Mouse (Mus musculus) urinary bladder, adult 2 months (tissue): ENCODE data around the gene Nudt19. TPM values are rescaled to one million over a fixed set of nuclear protein-coding genes. Genes with fewer than 3 reads are reported as not detected.
"Not testable (repeated sequence)": the region's sequence is repeated elsewhere in the genome, so short reads cannot be mapped to it uniquely, and the experiment has no call there.

Experiments
- DNase-seq: peaks from one replicate; pipeline ENCODE4 v3.0.0; 2022; ENCODE audit warnings: low spot score
- polyA plus RNA-seq: library from polyadenylated mRNA; depleted of rRNA; stranded (reverse); fragments of >200 nt; gene quantifications from 2 replicates; pipeline ENCODE4 v1.2.3, GENCODE M21; 2012; rRNA removed

Gene Nudt19
- polyA plus RNA-seq = 39.6 and 48.1 TPM in 2 replicates

DNA sequence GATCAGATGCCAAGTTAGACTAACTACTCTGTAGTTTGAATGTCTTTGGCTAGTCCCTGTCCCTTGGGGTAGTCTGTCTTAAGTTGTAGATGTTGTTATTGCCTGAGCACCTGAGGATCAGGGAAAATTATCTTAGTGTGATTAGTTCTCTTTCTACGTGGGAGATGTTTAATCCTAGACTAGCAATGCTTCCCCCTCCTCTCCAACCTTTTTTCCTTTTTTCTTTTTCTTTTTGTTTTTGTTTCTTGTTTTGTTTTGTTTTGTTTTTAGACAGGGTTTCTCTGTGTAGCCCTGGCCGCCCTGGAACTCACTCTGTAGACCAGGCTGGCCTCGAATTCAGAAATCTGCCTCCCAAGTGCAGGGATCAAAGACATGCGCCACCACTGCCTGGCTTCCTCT, at the start of gene Nudt19:
Gene Nudt19 (minus strand): TSS at position 100 of the 399 bp plus-strand sequence.
- no peak for DNase-seq

DNA sequence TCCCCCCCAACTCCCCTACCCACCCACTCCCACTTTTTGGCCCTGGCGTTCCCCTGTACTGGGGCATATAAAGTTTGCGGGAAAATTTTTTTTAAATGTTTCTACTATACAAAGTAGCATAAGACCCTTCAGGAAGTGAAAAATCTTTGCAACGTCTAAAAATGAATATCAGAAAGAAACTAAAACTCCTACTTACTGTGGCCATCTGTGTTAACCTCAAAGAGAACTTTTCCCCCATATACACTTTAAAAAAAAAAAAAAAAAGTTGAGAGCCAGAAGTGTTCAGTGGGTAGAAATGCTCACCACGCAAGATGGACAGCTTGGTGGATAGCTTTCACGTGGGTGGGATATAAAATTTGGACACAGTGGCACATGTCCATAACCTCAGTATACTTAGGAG, 46.7 kb upstream of the Nudt19 start:
- no peak for DNase-seq

DNA sequence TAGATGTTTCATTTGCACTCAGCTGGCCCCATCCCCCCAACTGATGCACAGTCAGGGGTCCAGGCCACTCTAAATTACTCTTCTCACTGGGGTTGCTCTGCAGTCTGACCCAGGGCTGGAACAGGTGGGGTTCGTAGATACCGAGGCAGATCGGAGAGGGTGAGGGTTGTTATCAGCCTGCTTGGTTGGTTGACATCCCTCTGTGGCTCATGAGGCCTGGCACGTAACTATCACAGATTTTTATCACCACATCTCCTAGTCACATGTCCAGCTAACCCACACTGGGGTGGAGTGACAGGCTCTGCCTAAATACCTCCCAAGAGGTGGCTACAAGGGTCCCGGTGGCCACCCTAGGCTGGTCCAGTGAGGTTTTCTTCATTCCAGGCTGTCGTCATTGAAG, 45.0 kb upstream of the Nudt19 start:
- DNase-seq = no peak

DNA sequence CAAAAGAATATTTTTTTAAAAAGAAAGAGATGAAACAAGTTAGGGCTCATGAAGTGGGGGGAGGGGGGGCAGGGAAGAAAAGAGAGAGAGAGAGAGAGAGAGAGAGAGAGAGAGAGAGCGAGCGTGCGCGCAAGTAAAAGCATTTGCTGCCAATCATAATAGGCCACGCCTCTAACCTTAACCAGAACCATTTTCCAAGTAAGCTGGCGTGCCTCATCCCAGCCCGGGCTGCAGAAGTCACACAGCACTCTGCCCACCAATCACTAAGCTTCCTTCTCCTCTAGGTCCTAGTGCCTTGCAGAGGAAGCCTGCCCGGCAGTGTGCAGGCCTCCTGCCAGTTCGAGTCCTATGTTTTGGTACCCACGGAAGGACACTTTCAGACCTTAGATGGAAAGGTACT, 43.9 kb upstream of the Nudt19 start:
- no peak for DNase-seq

DNA sequence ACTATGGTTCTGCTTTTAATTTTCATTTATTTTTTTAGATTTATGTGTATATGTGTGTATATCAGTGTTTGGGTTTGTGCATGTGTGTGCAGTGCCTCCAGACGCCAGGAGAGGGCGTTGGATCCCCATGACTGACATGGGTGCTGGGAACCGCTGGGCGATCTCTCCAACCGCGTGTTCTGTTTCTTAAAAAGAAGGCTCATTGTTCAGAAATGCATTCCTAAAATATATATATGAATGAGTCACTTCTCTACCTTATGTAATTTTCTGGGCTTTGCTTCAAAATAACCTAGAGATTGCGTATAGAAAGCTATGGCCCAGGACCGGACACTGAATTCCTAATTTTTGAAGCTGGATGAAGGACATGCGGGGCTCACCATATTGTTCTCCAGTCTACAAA, 43.4 kb upstream of the Nudt19 start:
- no peak for DNase-seq

DNA sequence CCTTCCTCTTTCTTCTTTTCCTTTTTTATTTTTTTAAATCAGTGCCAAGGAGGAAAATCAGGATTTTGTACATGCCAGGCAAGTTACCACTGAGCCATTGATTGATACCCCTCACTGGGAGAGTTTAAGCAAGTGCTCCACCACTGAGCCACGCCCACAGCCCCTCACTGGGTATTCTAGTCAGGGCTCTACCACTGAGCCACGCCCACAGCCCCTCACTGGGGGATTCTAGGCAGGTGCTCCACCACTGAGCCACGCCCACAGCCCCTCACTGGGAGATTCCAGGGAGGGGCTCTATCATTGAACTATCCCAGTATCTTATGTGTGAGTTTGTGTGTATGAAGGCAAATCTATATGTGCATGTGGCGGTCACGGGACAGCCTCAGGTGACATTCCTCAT, 38.2 kb upstream of the Nudt19 start:
- no peak for DNase-seq

DNA sequence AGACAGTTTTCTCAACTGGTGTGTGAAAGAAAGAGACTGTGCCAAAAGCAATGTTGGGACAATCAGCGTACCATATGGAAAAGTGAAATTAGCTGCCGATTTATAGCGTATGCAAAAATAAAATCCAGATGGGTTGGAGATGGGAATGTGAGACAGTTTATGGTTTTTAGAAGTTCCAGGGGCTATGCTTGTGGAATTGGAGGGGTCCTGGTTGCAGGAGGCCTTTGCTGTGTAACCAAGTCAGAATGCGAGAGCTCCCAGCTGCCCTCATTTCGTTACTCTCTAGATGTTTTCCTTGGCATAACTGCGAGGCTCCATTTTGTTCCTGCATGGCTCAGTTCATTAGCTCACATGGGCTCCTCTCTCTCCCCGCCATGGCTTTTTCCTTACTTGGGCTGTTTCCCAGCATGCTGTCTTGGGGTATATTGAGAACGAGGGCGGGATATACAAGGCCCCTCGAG, 34.7 kb upstream of the Nudt19 start:
- DNase-seq = no peak

DNA sequence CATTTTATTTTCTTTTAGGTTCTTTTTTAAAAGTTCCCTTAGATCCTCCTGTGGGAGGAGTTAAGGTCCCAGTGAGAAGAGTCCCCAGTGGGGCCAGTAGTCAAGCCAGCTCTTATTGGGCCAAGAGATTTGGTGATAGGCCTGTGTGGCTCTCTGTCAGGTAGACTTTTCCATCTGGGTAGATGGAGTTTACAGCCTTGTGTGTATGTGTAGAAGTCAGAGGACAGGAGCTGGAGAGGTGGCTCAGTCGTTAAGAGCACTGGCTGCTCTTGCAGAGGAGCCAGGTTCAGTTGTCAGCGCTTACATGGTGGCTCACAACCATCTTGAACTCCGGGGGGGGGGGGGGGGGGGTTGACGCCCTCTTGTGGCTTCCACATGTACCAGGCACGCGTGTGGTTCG, 33.4 kb upstream of the Nudt19 start:
- no peak for DNase-seq

DNA sequence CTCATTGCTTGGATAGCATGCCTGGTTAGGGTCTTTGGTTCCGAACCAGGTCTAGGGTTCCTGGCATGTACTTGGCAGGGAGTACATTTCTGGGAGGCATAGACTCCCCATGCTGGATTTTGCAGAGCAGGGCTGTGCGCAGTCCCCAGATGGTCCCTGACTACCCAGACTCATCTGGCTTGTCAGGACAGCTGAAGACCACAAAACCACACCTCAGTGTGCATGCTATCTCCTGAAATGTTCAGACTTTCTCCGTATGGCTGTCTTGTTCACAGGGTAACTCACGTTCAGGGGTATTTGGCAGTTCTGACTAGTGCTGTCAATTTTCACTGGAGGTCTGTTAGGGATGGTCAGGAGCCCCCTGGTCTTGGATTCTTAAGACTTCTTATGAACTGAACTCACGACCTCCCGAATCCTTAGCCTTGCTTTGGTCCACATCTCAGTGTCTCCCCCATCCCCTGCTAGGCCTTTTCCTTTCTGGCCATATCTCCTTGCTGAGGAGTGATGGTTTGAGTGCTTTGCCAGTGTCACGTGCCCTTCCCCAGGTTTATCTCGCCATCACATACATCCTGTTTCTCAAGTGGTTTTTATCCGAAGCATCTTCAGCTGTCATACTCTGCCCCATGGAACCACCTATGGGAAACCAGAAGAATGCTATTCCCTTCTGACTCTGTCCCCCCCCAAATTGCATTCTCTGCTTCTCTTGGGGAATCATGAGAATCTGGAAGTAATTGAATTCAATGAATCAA, 32.8 kb upstream of the Nudt19 start:
- no peak for DNase-seq

DNA sequence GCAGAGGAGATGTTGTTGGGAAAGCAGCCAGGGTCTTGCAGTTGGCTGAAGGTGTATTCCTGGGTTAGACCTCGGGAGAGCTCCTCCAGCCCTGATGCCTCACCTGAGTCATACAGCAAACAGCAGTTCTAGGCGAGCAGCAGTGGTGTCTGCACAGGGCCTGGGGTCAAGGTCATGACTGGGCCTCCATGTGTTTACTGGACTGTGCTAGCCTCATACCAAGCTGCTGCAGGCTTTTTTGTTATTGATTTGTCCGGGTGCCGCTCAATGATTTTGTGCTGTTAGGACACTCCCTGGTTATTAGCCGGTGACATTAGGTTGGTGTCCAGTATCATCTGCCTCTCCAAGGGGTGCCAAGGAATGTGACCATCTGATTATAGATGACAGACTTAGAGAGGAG, 31.6 kb upstream of the Nudt19 start:
- no peak for DNase-seq

DNA sequence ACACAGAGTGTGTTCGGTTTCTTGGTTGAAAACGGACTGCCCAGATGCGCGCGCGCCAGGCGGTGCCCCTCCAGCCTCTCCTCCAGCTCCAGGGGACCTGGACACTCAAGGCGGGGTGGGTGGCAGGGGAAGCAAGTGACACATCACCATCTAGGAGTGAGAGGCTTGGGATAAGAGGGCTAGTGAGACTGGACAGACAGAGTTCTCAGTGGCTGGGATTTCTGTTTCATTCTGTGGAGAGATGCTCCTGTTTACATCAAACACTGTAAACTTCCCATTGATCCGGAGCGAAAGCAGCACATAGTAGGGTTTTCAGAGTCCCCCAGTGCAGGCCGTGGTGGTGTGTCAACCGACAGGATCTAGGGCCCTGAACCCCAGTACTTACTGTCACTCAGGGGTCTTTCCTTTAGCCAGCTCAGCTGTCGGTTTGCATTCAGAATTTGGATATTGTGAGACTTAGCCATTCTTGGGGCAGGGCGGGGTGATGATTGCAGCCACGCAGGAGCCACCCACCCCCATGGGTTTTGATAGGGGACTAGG, 30.9 kb upstream of the Nudt19 start:
- DNase-seq = no peak

DNA sequence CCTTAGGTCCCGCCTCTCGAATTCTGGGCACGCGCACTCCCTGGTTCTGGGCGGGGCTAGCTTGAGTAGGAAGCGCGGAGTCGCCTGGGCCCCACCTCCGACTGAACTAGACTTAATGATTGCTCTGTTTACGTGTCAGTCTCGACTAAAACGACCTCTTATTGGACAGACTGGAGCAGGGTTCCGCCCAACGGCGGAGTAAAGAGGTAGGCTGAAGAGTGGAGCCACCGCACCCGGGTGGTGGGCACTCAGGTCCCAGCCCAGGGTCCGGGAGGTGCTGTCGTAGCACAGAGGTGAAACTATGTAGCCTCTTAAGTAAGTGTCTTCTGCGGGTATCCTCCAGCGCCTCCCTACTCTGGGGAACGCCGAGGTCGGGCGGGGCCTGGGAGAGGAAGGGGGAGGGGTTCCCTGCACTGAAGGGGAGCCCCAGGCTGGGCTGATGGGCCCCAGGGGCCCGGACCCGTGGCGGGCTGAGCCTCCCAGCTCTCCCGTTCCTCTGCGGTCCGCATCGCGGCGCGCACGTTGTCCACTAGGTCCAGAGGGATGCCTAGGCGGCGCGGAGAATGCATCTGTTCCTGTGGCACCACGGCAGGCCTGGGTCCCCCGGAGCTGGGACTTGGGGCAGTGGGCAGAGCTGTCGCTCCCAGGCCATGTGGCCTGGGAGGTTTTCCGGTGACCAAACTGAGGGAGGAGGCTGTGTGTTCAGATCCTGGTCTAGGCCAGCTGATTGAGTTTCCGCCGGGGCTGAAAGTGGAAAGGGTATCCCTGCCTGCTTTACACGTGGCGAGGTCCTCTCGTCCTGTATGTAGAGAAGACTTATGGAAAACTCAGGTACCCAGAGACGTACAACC, 30.2 kb upstream of the Nudt19 start, which contains the start of gene Ankrd27:
Gene Ankrd27 (plus strand): TSS at position 190 of the 851 bp plus-strand sequence.
- DNase-seq = peak; percentile 74

DNA sequence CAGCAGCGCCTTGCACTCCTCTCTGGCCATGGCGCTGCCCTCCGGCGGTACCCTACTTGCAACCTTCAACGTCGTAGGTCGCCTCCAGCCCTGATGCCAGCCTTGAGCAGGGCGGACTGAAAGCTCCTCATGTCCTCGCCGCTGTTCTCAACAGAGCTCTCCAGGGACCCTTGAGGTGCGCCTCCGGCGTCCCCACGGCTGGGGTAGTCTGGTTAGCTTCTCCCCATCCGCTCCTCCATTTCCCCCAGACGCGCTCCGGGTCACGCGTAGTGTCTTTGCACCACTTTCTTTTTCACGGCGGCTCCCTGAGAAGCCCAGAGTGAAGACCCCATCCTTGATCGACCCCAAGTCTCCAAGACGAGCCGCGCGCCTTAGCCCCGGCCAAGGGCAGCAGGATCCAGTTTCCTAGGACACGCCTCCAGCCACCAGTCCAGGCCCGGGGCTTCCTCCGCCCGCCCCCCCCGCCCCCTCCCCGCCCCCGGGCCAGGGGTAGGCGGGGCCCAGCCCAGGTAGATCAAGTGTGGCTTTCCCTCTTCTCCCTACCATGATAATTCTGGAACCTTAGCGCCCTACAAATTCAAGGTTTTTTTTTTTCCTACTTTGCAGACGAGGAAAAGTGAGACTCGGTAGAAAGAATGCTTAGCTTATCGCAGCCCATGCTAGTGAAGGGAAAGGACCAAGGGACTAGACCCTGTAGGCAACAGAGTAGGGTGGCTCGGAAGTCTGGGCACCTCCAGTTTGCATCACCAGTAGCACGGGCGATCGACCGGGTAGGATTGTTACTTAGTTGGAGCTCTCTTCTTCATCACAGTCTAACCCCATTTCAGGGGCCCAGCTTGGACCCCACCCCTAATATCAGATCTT, 29.3 kb upstream of the Nudt19 start, which contains the start of gene Rgs9bp:
Gene Rgs9bp (minus strand): TSS at position 392 of the 864 bp plus-strand sequence.
- peak; percentile 39 for DNase-seq

DNA sequence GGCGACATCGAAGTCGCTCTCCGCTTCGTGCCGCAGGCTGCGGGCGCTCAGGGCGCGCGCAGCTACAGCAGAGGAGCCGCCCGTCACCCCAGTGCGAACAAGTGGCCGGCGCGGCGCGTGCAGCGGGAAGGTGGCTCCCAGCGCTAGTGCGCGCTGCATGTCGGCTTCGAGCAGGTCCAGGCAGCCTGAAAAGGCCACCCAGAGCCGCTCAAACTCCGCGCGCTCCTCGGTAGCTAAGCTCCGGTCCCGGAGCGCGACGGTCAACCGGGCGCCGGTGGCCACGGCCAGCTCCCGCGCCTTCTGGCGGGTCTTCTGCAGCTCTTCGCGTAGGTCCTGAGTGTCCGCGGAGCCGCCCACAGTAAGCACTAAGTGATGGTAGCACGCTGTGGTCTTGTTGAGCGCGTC, 28.7 kb upstream of the Nudt19 start:
- peak; percentile 34 for DNase-seq

DNA sequence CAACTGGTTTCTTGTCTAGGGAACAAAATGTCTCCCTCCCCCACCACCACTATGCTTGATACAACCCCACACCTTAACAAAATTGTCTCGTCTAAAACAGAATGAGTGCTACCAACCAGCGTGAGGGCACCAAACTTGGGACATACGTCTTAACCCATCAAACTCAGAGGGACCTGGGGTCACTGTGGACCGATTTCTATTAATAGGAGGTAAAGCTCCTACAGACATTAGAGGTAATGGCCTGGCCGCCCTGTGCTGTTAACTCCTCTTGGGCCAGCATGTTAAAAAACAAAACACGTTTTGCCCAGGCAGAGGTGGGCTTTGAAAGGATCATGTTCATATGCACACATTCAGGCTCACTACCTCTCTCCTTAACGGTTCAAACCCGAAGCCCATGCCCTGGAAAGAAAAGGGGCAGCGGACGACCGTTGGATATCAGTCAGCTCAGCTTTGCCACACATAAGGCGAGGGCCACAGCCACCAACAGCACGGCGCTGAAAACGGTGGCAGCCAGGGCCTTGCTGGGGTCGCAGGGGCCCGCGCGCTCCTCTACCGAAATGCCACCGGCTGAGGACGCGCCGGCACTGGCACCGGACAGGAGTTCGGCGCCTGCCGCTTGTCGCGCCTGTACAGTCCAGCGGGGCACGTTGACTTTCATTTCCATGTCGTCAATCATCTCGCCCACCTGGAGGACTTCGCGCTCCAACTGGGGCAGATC, 28.1 kb upstream of the Nudt19 start:
- no peak for DNase-seq

DNA sequence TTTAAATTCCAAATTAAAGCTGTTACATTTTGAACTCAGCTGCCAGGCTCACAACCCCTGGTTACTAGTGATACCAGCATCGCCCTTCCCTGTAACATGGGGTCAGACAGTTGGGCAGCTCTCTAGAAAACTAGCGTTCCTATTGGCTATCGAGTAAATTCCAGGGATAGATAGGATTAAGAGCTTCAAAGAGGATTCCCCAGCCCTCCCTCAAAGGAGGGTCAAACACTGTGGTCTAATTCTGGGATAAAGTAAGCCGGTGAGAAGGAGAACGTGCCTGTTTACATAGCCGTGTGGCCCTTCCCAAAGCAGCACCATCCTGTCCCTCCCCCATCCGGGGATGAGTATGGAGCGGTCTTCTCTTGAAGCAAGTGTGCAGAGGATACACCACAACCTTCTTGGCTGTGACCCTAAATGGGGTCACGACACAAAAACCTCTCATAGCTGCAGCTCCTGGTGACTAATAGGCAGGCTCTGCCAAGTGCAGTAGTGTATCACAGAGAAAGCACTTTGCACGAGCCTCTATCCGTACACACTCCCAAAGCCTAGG, 27.4 kb upstream of the Nudt19 start:
- no peak for DNase-seq

DNA sequence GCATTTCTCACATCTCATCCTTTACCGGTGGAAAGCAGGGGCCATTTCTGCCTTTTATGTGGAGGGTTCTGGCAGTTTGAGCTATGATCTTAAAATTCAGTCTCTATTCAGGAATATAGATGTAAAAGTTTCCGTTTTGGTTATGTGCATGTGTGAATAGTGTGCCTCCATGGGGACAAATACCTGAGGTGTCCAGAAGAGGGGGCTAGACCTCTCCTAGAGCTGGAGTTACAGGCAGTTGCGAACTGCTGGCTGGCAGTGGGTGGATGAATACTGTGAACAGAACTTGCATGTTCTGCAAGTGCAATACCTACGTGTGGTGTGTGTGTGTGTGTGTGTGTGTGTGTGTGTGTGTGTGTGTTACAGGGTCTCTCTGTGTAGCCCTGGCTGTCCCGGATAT, 26.6 kb upstream of the Nudt19 start:
- DNase-seq = no peak

DNA sequence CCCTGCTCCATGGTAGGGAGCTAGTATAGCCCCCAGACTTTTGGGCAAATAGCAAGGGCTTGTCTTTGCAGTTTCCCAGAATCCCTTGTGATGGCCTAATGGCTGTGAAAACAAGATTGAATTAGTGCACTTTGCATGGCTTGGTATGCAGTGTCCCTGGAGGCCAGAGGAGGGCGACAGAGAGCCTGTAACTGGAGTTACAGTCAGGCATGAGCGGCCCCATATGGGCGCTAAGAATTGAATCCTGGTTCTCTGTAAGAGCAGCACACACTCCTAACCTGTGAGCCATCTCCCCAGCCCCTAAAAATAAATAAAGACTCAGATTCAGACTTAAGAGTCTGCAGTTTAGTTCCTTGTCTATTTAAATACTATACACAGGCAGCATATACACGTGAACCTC, 23.7 kb upstream of the Nudt19 start:
- DNase-seq = no peak

DNA sequence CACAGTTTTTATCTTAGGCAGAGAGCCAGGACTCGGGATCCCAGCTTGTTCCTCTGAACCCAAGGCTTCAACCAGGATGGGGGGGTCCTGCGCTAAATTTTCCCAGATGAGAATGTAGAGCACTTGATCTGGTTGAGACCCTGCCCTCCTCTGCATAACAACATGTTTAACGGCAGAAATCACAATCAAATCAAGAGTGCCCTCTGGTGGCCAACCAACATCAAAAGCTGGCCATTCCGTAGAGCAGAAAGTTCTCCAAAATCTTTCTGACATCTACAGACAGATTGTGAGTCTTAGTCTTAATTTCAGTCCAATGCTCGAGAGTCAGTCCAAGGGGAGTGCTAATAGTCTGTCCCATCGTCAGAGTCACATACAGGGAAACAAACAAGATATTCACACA, 14.8 kb upstream of the Nudt19 start:
- DNase-seq = not testable (repeated sequence)

DNA sequence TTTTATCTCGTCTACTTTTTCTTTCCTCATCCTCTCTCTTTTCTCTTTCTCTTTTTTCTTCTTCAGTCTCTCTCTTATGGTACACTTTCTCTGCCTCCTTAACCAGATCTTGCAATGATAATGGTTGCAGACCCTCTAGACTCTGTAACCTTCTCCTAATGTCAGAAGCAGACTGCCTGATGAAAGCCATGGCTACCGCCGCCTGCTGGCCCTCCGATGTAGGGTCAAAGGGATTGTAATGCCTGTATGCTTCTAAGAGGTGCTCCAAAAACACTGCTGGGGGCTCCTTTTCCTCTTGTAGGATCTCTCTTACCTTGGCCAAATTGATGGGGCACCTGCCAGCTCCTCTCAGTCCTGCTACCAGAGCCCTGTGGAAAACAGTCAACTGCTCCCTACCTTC, 13.6 kb upstream of the Nudt19 start:
- DNase-seq = not testable (repeated sequence)

DNA sequence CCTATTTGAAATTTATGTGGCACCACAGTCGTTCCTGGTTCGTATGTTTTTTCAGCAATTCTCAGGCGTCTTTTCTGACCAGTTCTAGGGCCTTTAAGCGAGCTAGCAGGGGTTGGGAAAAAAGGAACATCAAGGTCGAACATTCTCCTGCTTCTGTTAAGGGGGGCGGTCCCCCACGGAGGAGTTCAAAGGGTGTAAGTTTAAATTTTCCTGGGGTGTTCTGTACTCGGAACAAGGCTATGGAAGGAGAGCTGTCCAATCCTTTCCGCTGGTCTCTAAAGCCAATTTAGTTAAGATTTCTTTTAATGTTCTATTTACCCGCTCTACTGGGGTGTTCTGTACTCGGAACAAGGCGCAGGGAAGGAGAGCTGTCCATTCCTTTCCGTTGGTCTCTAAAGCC, 9.9 kb upstream of the Nudt19 start:
- DNase-seq = not testable (repeated sequence)
